Mouse (Mus musculus) megakaryocyte, embryonic 14.5 days (primary cell): Measurements from ENCODE around the gene Mpped2.

Source experiments
- FLI1 ChIP-seq: IDR thresholded peaks from 2 replicates; pipeline ENCODE4 v1.6.1; 2012; ENCODE audit warnings: low read length, inconsistent platforms, mixed read lengths
- GATA1 ChIP-seq: IDR thresholded peaks from 3 replicates; pipeline ENCODE4 v1.6.1; 2012; ENCODE audit warnings: mixed read lengths, low read length, inconsistent platforms, borderline replicate concordance

GRCm38 (mm10) chr2:106855623-106856350 lies 162.7 kb downstream of the Mpped2 start:
- TF ChIP-seq GATA1 (no peak), FLI1 (no peak)
